Mouse (Mus musculus) liver, postnatal 0 days (tissue): ENCODE results near the gene Hlcs.

ENCODE experiments used
- CTCF ChIP-seq: sonication (generic); IDR thresholded peaks from 2 replicates; pipeline ENCODE4 v1.5.1; 2016; ENCODE audit warnings: antibody characterized with exemption, low read depth
- EP300 ChIP-seq: IDR thresholded peaks from 2 replicates; pipeline ENCODE4 v1.6.1; 2016; ENCODE audit warnings: antibody characterized with exemption, low read depth, mild to moderate bottlenecking

DNA sequence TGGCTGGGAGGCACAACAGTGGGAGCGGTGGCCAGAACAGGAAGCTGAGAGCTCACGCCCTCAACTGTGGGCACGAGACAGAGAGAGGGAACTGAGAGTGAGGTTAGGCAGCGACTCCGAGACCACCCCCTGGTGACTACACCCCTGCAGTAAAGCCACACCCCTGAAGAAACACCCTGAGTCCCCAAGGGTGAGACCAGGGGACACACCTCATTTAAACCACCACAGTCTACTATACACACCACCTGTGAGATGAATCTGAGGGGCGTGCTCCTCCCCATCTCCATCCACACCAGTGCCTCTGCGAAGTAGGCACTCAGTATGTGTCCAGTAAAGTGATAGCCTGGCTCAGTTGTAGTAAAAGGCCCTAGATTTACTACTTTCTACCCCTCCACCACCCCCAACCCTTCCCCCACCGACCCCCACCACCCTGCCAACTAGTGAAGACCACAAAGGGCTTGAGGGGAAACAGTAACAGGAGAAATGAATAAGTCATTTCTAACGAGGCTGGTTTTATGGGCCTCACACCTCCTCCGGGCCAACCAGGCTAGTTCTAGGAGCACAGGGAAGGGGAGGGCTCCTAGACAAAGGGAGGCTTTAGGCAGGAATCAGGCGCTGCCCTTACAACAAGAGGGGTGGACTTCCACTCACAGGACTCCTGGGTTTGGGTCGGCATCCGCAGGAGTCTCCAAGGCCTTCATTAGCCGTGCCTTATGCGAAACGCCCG is 67.2 kb downstream of the Hlcs start:
- TF ChIP-seq CTCF, result 0 out of 2 replicates have a peak, but pooled peaks have one; percentile 4
- no peak for TF ChIP-seq EP300
